Mouse (Mus musculus) forebrain, embryonic 11.5 days (tissue): ENCODE results near the gene Adprhl1. TPM values are rescaled to one million over a fixed set of nuclear protein-coding genes. Genes with fewer than 3 reads are reported as not detected.

Experiments
- ATAC-seq: fragments of 200-750 bp; cut with Nextera tagmentation; replicated peaks from 2 replicates; pipeline ENCODE4 v1.8.0; 2017; ENCODE audit warnings: moderate TSS enrichment; ENCODE audit not compliant: low FRiP score
- DNase-seq: peaks from one replicate; pipeline ENCODE4 v3.0.0-alpha.2; 2017; ENCODE audit warnings: low spot score
- H3K27ac ChIP-seq: fragments of 300-500 bp; sonication (generic); 2 replicates; pipeline ENCODE4 v1.5.1; 2014; ENCODE audit warnings: low read depth, low read length
- H3K27me3 ChIP-seq: fragments of 300-500 bp; sonication (generic); 2 replicates; pipeline ENCODE4 v1.6.1; 2014; ENCODE audit warnings: mild to moderate bottlenecking, low read length, mixed read lengths; ENCODE audit not compliant: control insufficient read depth, insufficient read depth
- H3K36me3 ChIP-seq: fragments of 300-500 bp; sonication (generic); 2 replicates; pipeline ENCODE4 v1.6.1; 2014; ENCODE audit warnings: mild to moderate bottlenecking, low read length, moderate library complexity, mixed read lengths; ENCODE audit not compliant: control insufficient read depth, insufficient read depth
- H3K4me1 ChIP-seq: fragments of 300-500 bp; sonication (generic); replicated peaks from 2 replicates; pipeline ENCODE4 v1.6.1; 2014; ENCODE audit warnings: low read length, mixed read lengths; ENCODE audit not compliant: control insufficient read depth, insufficient read depth
- H3K4me2 ChIP-seq: fragments of 300-500 bp; sonication (generic); 2 replicates; pipeline ENCODE4 v1.6.1; 2014; ENCODE audit warnings: low read depth, mild to moderate bottlenecking, low read length, moderate library complexity, mixed read lengths; ENCODE audit not compliant: severe bottlenecking
- H3K4me3 ChIP-seq: fragments of 300-500 bp; sonication (generic); 2 replicates; pipeline ENCODE4 v1.5.1; 2014; ENCODE audit warnings: low read depth, low read length
- H3K9ac ChIP-seq: fragments of 300-500 bp; sonication (generic); 2 replicates; pipeline ENCODE4 v1.6.1; 2014; ENCODE audit warnings: low read length
- H3K9me3 ChIP-seq: fragments of 300-500 bp; sonication (generic); 2 replicates; pipeline ENCODE4 v1.6.1; 2016; ENCODE audit warnings: low read length, mixed read lengths; ENCODE audit not compliant: control insufficient read depth
- WGBS: fragments of 180-500 bp; shearing (Covaris S2); extraction: QIAGEN DNeasy Blood & Tissue Kit; methylation state at CpG from one replicate; pipeline ENCODE4 v1.1.7; 2014; 5-methylcytosine and 5-hydroxymethylcytosine counted together
- polyA plus RNA-seq: library from polyadenylated mRNA; unstranded; fragments of >200 nt; fragmentation: Nextera tagmentation; extraction: Ambion mirVana; gene quantifications from 2 replicates; pipeline ENCODE4 v1.2.1, GENCODE M21; 2014

Adprhl1 gene
- polyA plus RNA-seq, 1 experiment from 2014 or later = not detected

DNA sequence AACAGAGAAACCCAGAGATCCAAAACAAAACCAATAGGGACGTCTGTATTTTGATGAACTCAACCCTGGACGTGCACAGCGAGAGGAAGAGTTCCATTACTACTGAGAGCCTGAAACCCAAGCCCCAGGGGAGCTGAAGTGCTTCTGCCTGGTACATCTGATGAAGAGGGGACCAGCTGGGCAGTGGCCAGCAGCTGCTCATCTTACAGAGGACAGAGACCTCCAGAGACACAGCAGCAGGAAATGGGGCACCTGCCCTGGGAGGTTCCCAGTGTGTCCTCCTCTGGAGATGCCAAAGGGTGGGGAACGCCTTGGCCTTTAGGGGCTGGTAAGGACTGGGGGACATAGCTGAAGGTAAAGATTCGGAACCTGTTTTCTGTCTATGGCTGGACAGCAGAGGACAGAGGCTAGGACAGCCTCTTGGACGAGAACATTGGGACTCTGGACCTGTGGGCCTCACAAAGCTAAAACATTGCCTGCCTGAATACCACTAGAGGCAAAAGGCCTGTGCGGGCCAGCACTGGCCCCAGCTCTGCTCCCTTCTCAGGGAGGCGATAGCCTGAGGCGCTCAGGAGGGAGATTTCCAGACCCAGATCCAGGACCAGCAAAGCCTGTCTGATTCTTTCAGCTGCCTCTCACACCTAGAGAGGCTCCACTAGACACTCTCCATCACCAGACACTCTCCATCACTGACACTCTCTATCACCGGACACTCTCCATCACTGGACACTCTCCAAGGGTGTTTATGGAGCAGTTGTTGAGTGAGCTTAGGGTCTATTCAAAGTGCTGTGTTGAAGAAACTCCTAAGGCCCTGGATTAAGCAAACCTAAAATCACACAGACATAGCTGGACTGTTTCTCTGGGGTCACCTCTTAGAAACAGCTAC lies 10.7 kb downstream of the Adprhl1 start:
- Histone ChIP-seq H3K9ac (no peak overlapping the region), H3K4me1 (no peaks in the 10 kb centered on the region), H3K9me3 (no peaks in the 10 kb centered on the region; the same call in 1 of the 2 replicates), H3K36me3 (no peaks in the 10 kb centered on the region), H3K27me3 (no peaks in the 10 kb centered on the region), H3K4me3 (no peak overlapping the region), H3K4me2 (no peak overlapping the region), H3K27ac (no peak overlapping the region)
- DNase-seq = no peak
- 84% methylated on average over 10 of the region's 10 CpGs for WGBS
- ATAC-seq = no peak

- 85% methylated on average over 7 of the region's 7 CpGs for WGBS
- no peaks in the 10 kb centered on the region for H3K4me1 ChIP-seq
- no peaks in the 10 kb centered on the region for H3K27me3 ChIP-seq
- no peak overlapping the region for H3K27ac ChIP-seq
- H3K4me2 ChIP-seq = no peak overlapping the region
- ATAC-seq (no peak), DNase-seq (no peak)
- H3K9ac ChIP-seq = no peak overlapping the region
- no peaks in the 10 kb centered on the region for H3K36me3 ChIP-seq
- no peak overlapping the region for H3K4me3 ChIP-seq
- no peaks in the 10 kb centered on the region for H3K9me3 ChIP-seq
These were observed 13.3 kb downstream of the Adprhl1 start for GRCm38 (mm10) chr8:13240691-13241090.

- 89% methylated on average over 9 of the region's 9 CpGs for WGBS
These were observed 13.9 kb downstream of the Adprhl1 start for GRCm38 (mm10) chr8:13240055-13240454.

DNA sequence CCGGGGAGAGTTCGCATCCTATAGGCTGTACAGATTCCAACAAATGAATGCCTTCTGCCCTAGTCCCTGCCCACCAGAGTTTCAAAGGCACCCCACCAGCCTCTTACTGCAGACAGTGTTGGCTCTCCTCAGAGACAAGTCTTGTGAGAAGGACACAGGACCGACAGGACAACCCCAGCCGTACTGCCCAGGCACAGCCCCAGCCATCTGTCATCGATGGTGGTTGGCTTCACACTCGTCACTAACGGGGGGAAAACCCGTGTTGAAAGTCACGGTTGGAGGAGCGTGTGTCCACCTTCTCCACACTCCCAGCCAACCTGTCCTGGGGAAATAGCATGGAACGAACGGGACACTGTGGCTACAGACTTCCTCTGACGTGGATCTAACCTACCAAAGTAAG lies 19.2 kb downstream of the Adprhl1 start:
- no peak for ATAC-seq
- Histone ChIP-seq H3K4me3 (no peak overlapping the region), H3K36me3 (no peaks in the 10 kb centered on the region), H3K4me1 (no peaks in the 10 kb centered on the region), H3K27ac (no peak overlapping the region), H3K9me3 (no peaks in the 10 kb centered on the region), H3K4me2 (no peak overlapping the region), H3K27me3 (no peaks in the 10 kb centered on the region), H3K9ac (no peak overlapping the region)
- 91% methylated on average over 13 of the region's 13 CpGs for WGBS
- no peak for DNase-seq

More at GRCm38 (mm10) chr8:13240055-13240454, 13.9 kb downstream of the Adprhl1 start:
- no peak for DNase-seq
- no peak overlapping the region for H3K4me2 ChIP-seq
- no peak for ATAC-seq
- no peaks in the 10 kb centered on the region for H3K4me1 ChIP-seq
- no peak overlapping the region for H3K4me3 ChIP-seq
- H3K9ac ChIP-seq = no peak overlapping the region
- H3K9me3 ChIP-seq = no peaks in the 10 kb centered on the region
- H3K27ac ChIP-seq = no peak overlapping the region
- no peaks in the 10 kb centered on the region for H3K27me3 ChIP-seq
- no peaks in the 10 kb centered on the region for H3K36me3 ChIP-seq

DNA sequence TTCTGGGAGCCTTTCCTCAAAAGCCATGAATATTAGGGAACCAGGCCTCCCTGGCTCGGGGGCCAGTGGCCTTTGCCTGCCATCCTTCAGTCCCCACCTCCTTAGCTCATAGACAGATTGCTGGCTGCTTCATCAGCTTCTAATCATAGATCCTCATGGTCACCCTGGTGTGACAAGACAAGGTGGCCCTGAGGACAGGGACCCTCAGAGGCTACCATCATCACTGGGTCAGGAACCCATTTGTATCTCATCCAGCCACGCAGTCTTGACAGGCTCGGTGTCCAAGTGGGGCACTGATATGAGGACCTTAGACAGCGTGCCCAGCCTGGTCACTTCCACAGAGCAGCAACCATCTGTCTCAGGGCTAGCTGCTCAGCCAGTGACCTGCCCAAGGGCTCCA lies 23.5 kb downstream of the Adprhl1 start:
- H3K9me3 ChIP-seq = no peaks in the 10 kb centered on the region
- no peak overlapping the region for H3K27ac ChIP-seq
- WGBS = 95% methylated on average over 4 of the region's 4 CpGs
- DNase-seq (no peak), ATAC-seq (no peak)
- no peak overlapping the region for H3K4me3 ChIP-seq
- peaks cover 7% of the 10 kb centered on the region; the same call in 1 of the 2 replicates for H3K4me1 ChIP-seq
- no peak overlapping the region for H3K4me2 ChIP-seq
- no peaks in the 10 kb centered on the region for H3K27me3 ChIP-seq
- no peaks in the 10 kb centered on the region for H3K36me3 ChIP-seq
- no peak overlapping the region for H3K9ac ChIP-seq

GRCm38 (mm10) chr8:13229802-13230201 lies 24.2 kb downstream of the Adprhl1 start:
- ATAC-seq (no peak), DNase-seq (no peak)
- WGBS = 89% methylated on average over 12 of the region's 12 CpGs
- no peak overlapping the region for H3K4me3 ChIP-seq
- H3K36me3 ChIP-seq = no peaks in the 10 kb centered on the region
- H3K9ac ChIP-seq = no peak overlapping the region
- H3K27me3 ChIP-seq = no peaks in the 10 kb centered on the region
- no peaks in the 10 kb centered on the region for H3K9me3 ChIP-seq
- H3K4me1 ChIP-seq = peaks cover 7% of the 10 kb centered on the region; the same call in 1 of the 2 replicates
- no peak overlapping the region for H3K27ac ChIP-seq
- no peak overlapping the region for H3K4me2 ChIP-seq

- no peak for ATAC-seq
- Histone ChIP-seq H3K36me3 (no peaks in the 10 kb centered on the region), H3K27me3 (no peaks in the 10 kb centered on the region), H3K9ac (no peak overlapping the region), H3K4me2 (no peak overlapping the region), H3K4me1 (peaks cover 7% of the 10 kb centered on the region; the same call in 1 of the 2 replicates), H3K4me3 (no peak overlapping the region), H3K27ac (no peak overlapping the region), H3K9me3 (no peaks in the 10 kb centered on the region)
- no peak for DNase-seq
- 64% methylated on average over 9 of the region's 9 CpGs for WGBS
These were observed 24.9 kb downstream of the Adprhl1 start for GRCm38 (mm10) chr8:13228923-13229610.

- 78% methylated on average over 3 of the region's 3 CpGs for WGBS
- Histone ChIP-seq H3K4me2 (no peak overlapping the region), H3K9ac (no peak overlapping the region), H3K4me1 (peaks cover 7% of the 10 kb centered on the region; the same call in 1 of the 2 replicates), H3K27ac (no peak overlapping the region), H3K4me3 (no peak overlapping the region), H3K27me3 (no peaks in the 10 kb centered on the region), H3K9me3 (no peaks in the 10 kb centered on the region), H3K36me3 (no peaks in the 10 kb centered on the region)
- no peak for ATAC-seq
- DNase-seq = no peak
These were observed 26.8 kb downstream of the Adprhl1 start for GRCm38 (mm10) chr8:13227184-13227583.
